Mouse (Mus musculus) C2C12 (cell line): ENCODE measurements at regions not wholly inside any gene's neighbourhood (a gene's known extent, or its start where the extent isn't known, plus 50 kb on each side); places are given as distances from the start of the nearest gene placed in this dataset.

Experiments used
- CTCF ChIP-seq: IDR thresholded peaks from one replicate; pipeline ENCODE4 v1.5.1; 2011; ENCODE audit not compliant: control insufficient read depth, insufficient read depth, insufficient read length
- USF1 ChIP-seq: IDR thresholded peaks from one replicate; pipeline ENCODE4 v1.6.1; 2011; ENCODE audit warnings: low read depth, mild to moderate bottlenecking, control low read depth, moderate library complexity

GRCm38 (mm10) chr3:42898934-42899333 lies 1156.5 kb downstream of the D3Ertd751e start:
- TF ChIP-seq CTCF: no peak
- no peak for TF ChIP-seq USF1
